Mouse (Mus musculus): ENCODE data around the gene Thada.

DNA sequence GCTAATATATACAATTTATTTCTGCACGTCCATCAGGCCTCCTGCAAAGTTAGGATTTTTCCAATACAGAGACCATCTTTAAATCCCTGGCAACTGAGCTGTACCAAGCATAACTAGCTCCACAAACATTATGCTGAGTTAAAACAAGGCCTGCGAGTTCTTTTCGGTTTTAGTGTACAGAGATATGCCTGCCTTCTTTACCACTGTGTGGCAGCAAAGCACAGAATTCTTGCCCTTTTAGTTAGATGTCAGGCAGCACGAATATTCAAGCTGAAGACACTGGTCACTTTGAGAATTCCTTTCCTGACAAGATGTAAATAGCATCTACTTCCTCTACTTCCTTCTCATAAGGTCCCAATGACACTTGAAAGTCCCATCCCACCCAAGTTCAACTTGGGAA is 8.3 kb upstream of the Thada start:
- no peak for TF ChIP-seq JUND (conservative IDR thresholded peaks at IDR 0.05; ENCODE audit: low read depth, low read length)
- TF ChIP-seq POLR2A (IDR thresholded peaks at IDR 0.05; ENCODE audit: low read depth, low read length), result no peak
- peak in 1 of 2 experiments; percentile 63; a peak in 2 of 4 replicates for TF ChIP-seq CTCF (conservative IDR thresholded peaks at IDR 0.05 in 1 of 2, IDR thresholded peaks at IDR 0.05 in 1 of 2; ENCODE audit: low read depth in 2 of 2, low read length in 2 of 2)
- no peak for TF ChIP-seq POLR2AphosphoS2 (IDR thresholded peaks at IDR 0.05; ENCODE audit: low read depth, low read length)
- no peak for TF ChIP-seq MXI1 (IDR thresholded peaks at IDR 0.05; ENCODE audit: low read depth, low read length)

Data from CH12.LX (cell line).